Mouse (Mus musculus) ES-Bruce4 (cell line): Measurements from ENCODE around the gene Pear1.

Source experiments
- CTCF ChIP-seq: IDR thresholded peaks from one replicate; pipeline ENCODE4 v1.8.1; 2011; ENCODE audit warnings: low read depth, low read length
- EP300 ChIP-seq: IDR thresholded peaks from 2 replicates; pipeline ENCODE4 v1.6.1; 2011; ENCODE audit warnings: low read depth, low read length; ENCODE audit not compliant: insufficient read depth
- POLR2A ChIP-seq: IDR thresholded peaks from one replicate; pipeline ENCODE4 v1.8.1; 2011; ENCODE audit warnings: low read length; ENCODE audit not compliant: insufficient read depth

DNA sequence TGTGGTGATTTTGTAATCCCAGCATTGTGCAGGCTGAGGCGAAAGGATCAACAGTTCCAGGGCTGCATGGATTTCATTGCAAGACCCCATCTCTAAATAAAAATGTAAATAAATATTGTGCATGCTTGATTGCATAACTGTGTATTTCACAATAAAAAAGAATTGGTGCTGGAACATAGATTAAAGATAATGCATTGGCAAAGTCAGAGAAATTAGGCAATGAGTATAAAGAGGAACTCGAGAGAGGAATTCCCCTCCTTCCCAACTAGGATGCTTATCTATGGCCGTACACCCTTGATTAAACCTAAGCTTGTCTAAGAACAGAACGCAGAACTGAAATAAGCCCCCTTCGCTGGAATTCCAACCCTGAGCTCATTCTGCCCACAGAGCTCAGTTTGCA is 39.0 kb downstream of the Pear1 start:
- TF ChIP-seq CTCF (no peak), EP300 (no peak), POLR2A (no peak)
